Mouse (Mus musculus): ENCODE measurements around the gene Hspa1b. TPM values are rescaled to one million over a fixed set of nuclear protein-coding genes. Genes with fewer than 3 reads are reported as not detected.
"Not testable (repeated sequence)": the region's sequence is repeated elsewhere in the genome, so short reads cannot be mapped to it uniquely, and the experiment has no call there.

Hspa1b gene
- polyA plus RNA-seq, 1 experiment from 2014 or later: 0.09 TPM

GRCm38 (mm10) chr17:34952378-34953040, 6.5 kb downstream of the Hspa1b start:
- under 1% methylated on average over 23 of the region's 23 CpGs for WGBS
- Histone ChIP-seq H3K4me3 (ENCODE audit: control insufficient read depth in 1 of 2, insufficient read depth in 1 of 2, low read depth in 1 of 2, low read length in 2 of 2) (peak overlapping the region; percentile 98 to 99), H3K27me3 (ENCODE audit: control insufficient read depth, insufficient read depth, low read length) (peaks cover 7% of the 10 kb centered on the region; the same call in 1 of the 2 replicates), H3K9ac (ENCODE audit: low read length) (peak overlapping the region; percentile 100), H3K27ac (replicated peaks in 1 of 2; ENCODE audit: control insufficient read depth in 1 of 2, insufficient read depth in 1 of 2, low read depth in 2 of 2, low read length in 2 of 2) (peak overlapping the region; percentile 76 to 85), H3K9me3 (ENCODE audit: control insufficient read depth, low read length) (no peaks in the 10 kb centered on the region), H3K4me1 (ENCODE audit: control insufficient read depth in 2 of 2, insufficient read depth in 2 of 2, low read length in 2 of 2) (peaks cover 3 to 13% of the 10 kb centered on the region in 2 experiments), H3K4me2 (ENCODE audit: low read length) (peak overlapping the region; percentile 78), H3K36me3 (ENCODE audit: control insufficient read depth, insufficient read depth, low read length) (peaks cover 22% of the 10 kb centered on the region)
- peak; percentile 73 for ATAC-seq (ENCODE audit: insufficient number of reproducible peaks, insufficient read depth, low FRiP score, low read depth)

- no peaks in the 10 kb centered on the region for H3K9me3 ChIP-seq (ENCODE audit: control insufficient read depth, low read length)
- peaks cover 22% of the 10 kb centered on the region for H3K36me3 ChIP-seq (ENCODE audit: control insufficient read depth, insufficient read depth, low read length)
- peak overlapping the region; percentile 98 to 99 for H3K4me3 ChIP-seq (ENCODE audit: control insufficient read depth in 1 of 2, insufficient read depth in 1 of 2, low read depth in 1 of 2, low read length in 2 of 2)
- WGBS: under 1% methylated on average over 29 of the region's 29 CpGs
- peaks cover 5% of the 10 kb centered on the region; the same call in 1 of the 2 replicates for H3K27me3 ChIP-seq (ENCODE audit: control insufficient read depth, insufficient read depth, low read length)
- peak overlapping the region; percentile 76 to 85 for H3K27ac ChIP-seq (replicated peaks in 1 of 2; ENCODE audit: control insufficient read depth in 1 of 2, insufficient read depth in 1 of 2, low read depth in 2 of 2, low read length in 2 of 2)
- peak overlapping the region; percentile 100 for H3K9ac ChIP-seq (ENCODE audit: low read length)
- peak overlapping the region; percentile 78 for H3K4me2 ChIP-seq (ENCODE audit: low read length)
- ATAC-seq (ENCODE audit: insufficient number of reproducible peaks, insufficient read depth, low FRiP score, low read depth): no peak; the same call in 1 of the 2 replicates
- H3K4me1 ChIP-seq (ENCODE audit: control insufficient read depth in 2 of 2, insufficient read depth in 2 of 2, low read length in 2 of 2): peaks cover 3 to 13% of the 10 kb centered on the region in 2 experiments
These were observed 7.2 kb downstream of the Hspa1b start for GRCm38 (mm10) chr17:34951636-34952377.

GRCm38 (mm10) chr17:34950514-34951455, 8.3 kb downstream of the Hspa1b start:
- Histone ChIP-seq H3K4me2 (ENCODE audit: low read length) (peak overlapping the region; percentile 78), H3K36me3 (ENCODE audit: control insufficient read depth, insufficient read depth, low read length) (peaks cover 22% of the 10 kb centered on the region), H3K27ac (replicated peaks in 1 of 2; ENCODE audit: control insufficient read depth in 1 of 2, insufficient read depth in 1 of 2, low read depth in 2 of 2, low read length in 2 of 2) (peak overlapping the region; percentile 76 to 85), H3K9me3 (ENCODE audit: control insufficient read depth, low read length) (no peaks in the 10 kb centered on the region), H3K27me3 (ENCODE audit: control insufficient read depth, insufficient read depth, low read length) (no peaks in the 10 kb centered on the region), H3K4me1 (ENCODE audit: control insufficient read depth in 2 of 2, insufficient read depth in 2 of 2, low read length in 2 of 2) (peaks cover 3 to 13% of the 10 kb centered on the region in 2 experiments), H3K9ac (ENCODE audit: low read length) (peak overlapping the region; percentile 100), H3K4me3 (ENCODE audit: control insufficient read depth in 1 of 2, insufficient read depth in 1 of 2, low read depth in 1 of 2, low read length in 2 of 2) (peak overlapping the region; percentile 98 to 99)
- ATAC-seq (ENCODE audit: insufficient number of reproducible peaks, insufficient read depth, low FRiP score, low read depth): no peak
- WGBS: 34% methylated on average over 10 of the region's 10 CpGs

DNA sequence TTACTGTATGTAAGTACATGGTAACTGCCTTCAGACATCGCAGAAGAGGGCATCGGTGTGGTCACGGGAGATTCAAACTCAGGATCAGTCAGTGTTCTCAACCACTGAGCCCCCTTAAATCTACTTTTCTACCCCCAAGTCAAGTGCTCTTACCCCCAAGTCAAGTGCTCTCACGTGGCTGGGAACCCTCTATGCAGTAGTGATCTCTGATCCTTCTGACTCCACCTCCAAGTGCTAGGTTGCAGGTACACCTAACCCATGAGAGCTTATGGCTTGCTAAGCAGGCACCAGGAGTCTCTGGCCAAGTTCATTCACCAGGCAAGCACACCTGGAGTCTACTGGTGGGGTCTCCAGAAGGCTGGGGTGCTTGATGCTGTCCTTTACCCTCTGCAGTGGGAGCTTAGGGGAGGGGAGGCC, 9.5 kb downstream of the Hspa1b start:
- peaks cover 3 to 13% of the 10 kb centered on the region in 2 experiments for H3K4me1 ChIP-seq (ENCODE audit: control insufficient read depth in 2 of 2, insufficient read depth in 2 of 2, low read length in 2 of 2)
- H3K4me3 ChIP-seq (ENCODE audit: control insufficient read depth in 1 of 2, insufficient read depth in 1 of 2, low read depth in 1 of 2, low read length in 2 of 2): no peak overlapping the region
- no peak overlapping the region for H3K9ac ChIP-seq (ENCODE audit: low read length)
- H3K27ac ChIP-seq (replicated peaks in 1 of 2; ENCODE audit: control insufficient read depth in 1 of 2, insufficient read depth in 1 of 2, low read depth in 2 of 2, low read length in 2 of 2): no peak overlapping the region
- 39% methylated on average over 4 of the region's 4 CpGs for WGBS
- ATAC-seq (ENCODE audit: insufficient number of reproducible peaks, insufficient read depth, low FRiP score, low read depth): no peak
- peaks cover 22% of the 10 kb centered on the region for H3K36me3 ChIP-seq (ENCODE audit: control insufficient read depth, insufficient read depth, low read length)
- no peak overlapping the region for H3K4me2 ChIP-seq (ENCODE audit: low read length)
- no peaks in the 10 kb centered on the region for H3K9me3 ChIP-seq (ENCODE audit: control insufficient read depth, low read length)
- H3K27me3 ChIP-seq (ENCODE audit: control insufficient read depth, insufficient read depth, low read length): no peaks in the 10 kb centered on the region

- Histone ChIP-seq H3K4me1 (ENCODE audit: control insufficient read depth in 2 of 2, insufficient read depth in 2 of 2, low read length in 2 of 2) (peaks cover 3 to 17% of the 10 kb centered on the region in 2 experiments), H3K36me3 (ENCODE audit: control insufficient read depth, insufficient read depth, low read length) (peaks cover 22% of the 10 kb centered on the region)
- WGBS: 63% methylated on average over 9 of the region's 9 CpGs
- H3K27ac ChIP-seq (replicated peaks in 1 of 2; ENCODE audit: control insufficient read depth in 1 of 2, insufficient read depth in 1 of 2, low read depth in 2 of 2, low read length in 2 of 2); H3K4me2 ChIP-seq (ENCODE audit: low read length); ATAC-seq (ENCODE audit: insufficient number of reproducible peaks, insufficient read depth, low FRiP score, low read depth); H3K9me3 ChIP-seq (ENCODE audit: control insufficient read depth, low read length); H3K4me3 ChIP-seq (ENCODE audit: control insufficient read depth in 1 of 2, insufficient read depth in 1 of 2, low read depth in 1 of 2, low read length in 2 of 2); H3K9ac ChIP-seq (ENCODE audit: low read length); H3K27me3 ChIP-seq (ENCODE audit: control insufficient read depth, insufficient read depth, low read length): not testable (repeated sequence)
These were observed 10.1 kb downstream of the Hspa1b start for GRCm38 (mm10) chr17:34948721-34949552.

- no peaks in the 10 kb centered on the region for H3K27me3 ChIP-seq (ENCODE audit: control insufficient read depth, insufficient read depth, low read length)
- no peak overlapping the region for H3K4me2 ChIP-seq (ENCODE audit: low read length)
- ATAC-seq (ENCODE audit: insufficient number of reproducible peaks, insufficient read depth, low FRiP score, low read depth): no peak
- H3K36me3 ChIP-seq (ENCODE audit: control insufficient read depth, insufficient read depth, low read length): peaks cover 22% of the 10 kb centered on the region
- WGBS: 24% methylated on average over 8 of the region's 8 CpGs
- no peak overlapping the region for H3K27ac ChIP-seq (replicated peaks in 1 of 2; ENCODE audit: control insufficient read depth in 1 of 2, insufficient read depth in 1 of 2, low read depth in 2 of 2, low read length in 2 of 2)
- H3K9me3 ChIP-seq (ENCODE audit: control insufficient read depth, low read length): no peaks in the 10 kb centered on the region
- no peak overlapping the region for H3K4me3 ChIP-seq (ENCODE audit: control insufficient read depth in 1 of 2, insufficient read depth in 1 of 2, low read depth in 1 of 2, low read length in 2 of 2)
- peaks cover 3 to 17% of the 10 kb centered on the region in 2 experiments for H3K4me1 ChIP-seq (ENCODE audit: control insufficient read depth in 2 of 2, insufficient read depth in 2 of 2, low read length in 2 of 2)
- H3K9ac ChIP-seq (ENCODE audit: low read length): no peak overlapping the region
These were observed 11.4 kb downstream of the Hspa1b start for GRCm38 (mm10) chr17:34947606-34948005.

Data from heart, embryonic 14.5 days (tissue).